Mouse (Mus musculus) thymus, adult 2 months (tissue): ENCODE measurements around the gene Ric1.

Experiments used
- CTCF ChIP-seq: fragments of 200-500 bp; IDR thresholded peaks from 2 replicates; pipeline ENCODE4 v1.5.1; 2012; ENCODE audit warnings: mild to moderate bottlenecking, control low read depth, low read length, moderate library complexity, borderline replicate concordance; ENCODE audit not compliant: control insufficient read depth, poor library complexity, insufficient read depth; ENCODE audit errors: extremely low read depth
- POLR2A ChIP-seq: fragments of 200-500 bp; IDR thresholded peaks from 2 replicates; pipeline ENCODE4 v1.6.1; 2012; ENCODE audit warnings: mild to moderate bottlenecking, low read length, control low read depth, moderate library complexity; ENCODE audit not compliant: control insufficient read depth, poor library complexity, insufficient read depth; ENCODE audit errors: extremely low read depth

GRCm38 (mm10) chr19:29520996-29521560 lies 1.0 kb upstream of the Ric1 start:
- TF ChIP-seq CTCF, result no peak
- no peak for TF ChIP-seq POLR2A
